Mouse (Mus musculus): ENCODE results near the gene Slc6a16. TPM values are rescaled to one million over a fixed set of nuclear protein-coding genes. Genes with fewer than 3 reads are reported as not detected.

The Slc6a16 gene
- polyA plus RNA-seq, 1 experiment from 2014 or later, result not detected

DNA sequence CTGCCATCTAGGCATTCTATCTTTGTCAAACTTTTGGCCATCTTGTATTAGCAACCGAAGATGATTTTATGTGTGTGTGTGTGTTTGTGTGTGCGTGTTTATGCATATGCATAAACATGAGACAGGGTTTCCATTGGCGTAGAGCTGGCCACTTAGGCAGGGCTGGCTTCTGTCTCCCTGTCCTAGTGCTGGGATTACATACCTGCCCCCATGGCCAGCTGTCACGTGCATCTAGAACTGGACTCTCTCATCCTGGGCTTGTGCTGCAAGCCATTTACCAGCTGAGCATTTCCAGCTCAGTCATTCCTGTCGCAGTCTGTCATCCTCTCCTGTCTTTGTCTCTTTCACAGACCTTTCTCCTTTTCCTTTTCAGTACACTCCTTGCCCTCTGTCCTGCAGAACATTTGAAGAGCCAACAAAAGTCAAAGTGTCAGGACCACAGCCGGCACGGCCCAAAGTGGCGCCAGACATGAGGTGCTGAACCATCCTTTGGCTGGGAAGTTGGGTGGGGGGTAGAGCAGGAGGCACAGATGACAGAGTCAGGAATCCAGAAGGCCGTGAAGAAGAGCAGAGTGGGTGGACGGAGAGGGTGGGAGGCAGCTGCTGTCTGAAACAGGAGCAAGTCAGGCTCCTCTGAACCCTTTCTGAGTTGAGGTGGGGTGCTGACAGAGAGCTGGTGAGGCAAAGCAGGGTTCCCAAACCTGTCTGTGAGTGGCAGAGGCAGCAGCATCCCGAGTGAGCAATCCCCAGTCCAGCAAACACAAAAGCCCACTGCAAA, 16.4 kb downstream of the Slc6a16 start:
- ChIA-PET POLR2A (no interaction called here), CTCF (no interaction called here)
- TF ChIP-seq CTCF (IDR thresholded peaks at IDR 0.05), result no peak
- ATAC-seq (no peak), DNase-seq (ENCODE audit: low read depth, low spot score) (no peak)
- peaks cover 21% of the 10 kb centered on the region for H3K27me3 ChIP-seq
- in situ Hi-C loops (cut with MboI; ENCODE audit: low pct_unique_long_range_greater_than_20kb), result no loop called here

- ATAC-seq, result no peak
- no peak for TF ChIP-seq CTCF (IDR thresholded peaks at IDR 0.05)
- peaks cover 28% of the 10 kb centered on the region for H3K27me3 ChIP-seq
- CTCF ChIA-PET, result no interaction called here
- POLR2A ChIA-PET, result no interaction called here
- no peak for DNase-seq (ENCODE audit: low read depth, low spot score)
- in situ Hi-C loops (cut with MboI; ENCODE audit: low pct_unique_long_range_greater_than_20kb), result no loop called here
These were observed 18.4 kb downstream of the Slc6a16 start for GRCm38 (mm10) chr7:45259281-45259680.

GRCm38 (mm10) chr7:45262266-45262665, 21.4 kb downstream of the Slc6a16 start:
- peaks cover 37% of the 10 kb centered on the region for H3K27me3 ChIP-seq
- ChIA-PET CTCF (interaction anchor here (2.4 kb wide), 1 partner anchor 15 kb away, joined by 10 read pairs; the partner anchor contains the start of gene Slc6a21), POLR2A (no interaction called here)
- ATAC-seq (no peak), DNase-seq (ENCODE audit: low read depth, low spot score) (no peak)
- TF ChIP-seq CTCF (IDR thresholded peaks at IDR 0.05), result no peak
- in situ Hi-C loops (cut with MboI; ENCODE audit: low pct_unique_long_range_greater_than_20kb), result no loop called here

- peaks cover 43% of the 10 kb centered on the region for H3K27me3 ChIP-seq
- ATAC-seq (no peak), DNase-seq (ENCODE audit: low read depth, low spot score) (no peak)
- in situ Hi-C loops (cut with MboI; ENCODE audit: low pct_unique_long_range_greater_than_20kb), result no loop called here
- ChIA-PET CTCF (interaction anchor here (2.4 kb wide), 1 partner anchor 14 kb away, joined by 10 read pairs; the partner anchor contains the start of gene Slc6a21), POLR2A (no interaction called here)
- no peak for TF ChIP-seq CTCF (IDR thresholded peaks at IDR 0.05)
These were observed 22.2 kb downstream of the Slc6a16 start for GRCm38 (mm10) chr7:45263006-45263607.

DNA sequence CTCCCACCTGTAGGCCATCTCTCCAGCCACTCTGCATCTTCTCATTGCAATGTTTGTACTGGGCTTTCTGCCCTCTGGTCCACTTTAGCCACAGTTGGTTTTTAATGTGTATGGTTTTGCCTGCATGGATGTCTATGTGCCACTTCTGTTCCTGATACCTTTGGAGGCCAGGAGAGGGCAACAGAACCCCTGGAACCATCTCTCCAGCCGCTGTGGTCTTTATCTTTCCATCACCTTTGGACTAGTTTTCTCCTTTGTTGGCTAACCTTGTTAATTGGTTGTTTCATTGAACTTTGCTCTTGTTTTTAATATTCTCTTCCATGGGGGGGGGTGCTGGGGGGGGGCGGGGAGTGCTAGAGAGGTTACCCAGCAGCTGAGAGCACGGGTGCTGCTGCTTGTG, 23.5 kb downstream of the Slc6a16 start:
- ChIA-PET CTCF (no interaction called here), POLR2A (interaction anchor here (0.6 kb wide), 1 partner anchor 131 kb away, joined by 3 read pairs; the partner anchor contains the start of gene Snrnp70)
- no peak for ATAC-seq
- DNase-seq (ENCODE audit: low read depth, low spot score), result no peak
- H3K27me3 ChIP-seq, result peaks cover 53% of the 10 kb centered on the region
- TF ChIP-seq CTCF (IDR thresholded peaks at IDR 0.05), result no peak
- in situ Hi-C loops (cut with MboI; ENCODE audit: low pct_unique_long_range_greater_than_20kb), result no loop called here

DNA sequence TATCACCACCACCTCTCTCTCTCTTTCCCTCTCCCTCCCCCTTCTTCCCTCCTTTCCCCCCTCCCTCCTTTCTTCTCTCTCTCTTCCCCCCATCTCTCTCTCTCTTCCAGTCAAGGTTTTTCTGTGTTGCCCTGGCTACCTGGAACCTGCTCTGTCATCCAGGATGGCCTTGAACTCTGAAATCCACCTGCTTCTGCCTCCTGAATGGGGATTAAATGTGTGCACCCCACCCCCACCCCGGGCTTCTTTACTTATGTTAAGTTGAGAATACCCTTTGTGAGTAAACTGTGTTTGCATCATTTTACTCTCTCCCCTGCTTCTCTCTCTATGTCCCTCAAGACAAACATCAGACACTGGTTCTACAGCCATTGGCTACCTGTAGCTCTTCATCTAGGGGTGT, 24.6 kb downstream of the Slc6a16 start:
- no peak for TF ChIP-seq CTCF (IDR thresholded peaks at IDR 0.05)
- ATAC-seq, result no peak
- in situ Hi-C loops (cut with MboI; ENCODE audit: low pct_unique_long_range_greater_than_20kb), result no loop called here
- CTCF ChIA-PET, result no interaction called here
- POLR2A ChIA-PET, result interaction anchor here (1.3 kb wide), 1 partner anchor 9 kb away, joined by 3 read pairs; no protein-coding TSS in a partner anchor
- H3K27me3 ChIP-seq, result peaks cover 47% of the 10 kb centered on the region
- no peak for DNase-seq (ENCODE audit: low read depth, low spot score)

GRCm38 (mm10) chr7:45272786-45273412, 32.0 kb downstream of the Slc6a16 start:
- H3K27me3 ChIP-seq, result peaks cover 35% of the 10 kb centered on the region
- no peak for DNase-seq (ENCODE audit: low read depth, low spot score)
- no peak for TF ChIP-seq CTCF (IDR thresholded peaks at IDR 0.05)
- in situ Hi-C loops (cut with MboI; ENCODE audit: low pct_unique_long_range_greater_than_20kb), result no loop called here
- ChIA-PET CTCF (no interaction called here), POLR2A (no interaction called here)
- no peak for ATAC-seq

DNA sequence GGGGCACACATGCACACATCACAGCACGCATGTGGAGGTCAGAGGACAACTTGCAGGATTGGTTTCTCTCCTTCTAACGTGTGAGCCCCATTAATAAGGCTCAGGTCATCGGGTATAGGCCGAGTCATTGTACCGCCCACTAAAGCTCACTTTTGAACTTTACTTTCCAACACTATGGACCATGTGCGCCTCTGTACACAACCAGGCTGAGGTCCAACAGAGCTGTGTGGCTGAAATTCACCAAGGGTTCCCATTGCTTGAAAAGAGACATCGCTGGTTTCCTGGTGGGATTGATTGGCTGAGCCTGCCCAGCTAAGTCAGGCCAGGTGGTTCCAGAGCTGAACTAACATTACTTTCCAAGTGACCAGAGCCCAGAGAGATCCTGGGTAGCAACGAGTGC, 32.8 kb downstream of the Slc6a16 start:
- ATAC-seq (no peak), DNase-seq (ENCODE audit: low read depth, low spot score) (no peak)
- in situ Hi-C loops (cut with MboI; ENCODE audit: low pct_unique_long_range_greater_than_20kb), result no loop called here
- no peak for TF ChIP-seq CTCF (IDR thresholded peaks at IDR 0.05)
- ChIA-PET CTCF (no interaction called here), POLR2A (no interaction called here)
- peaks cover 28% of the 10 kb centered on the region for H3K27me3 ChIP-seq

GRCm38 (mm10) chr7:45277136-45277760, 36.4 kb downstream of the Slc6a16 start, which contains the start of gene Slc6a21:
Slc6a21 (plus strand) TSS chr7:45277513.
- peaks cover 28% of the 10 kb centered on the region for H3K27me3 ChIP-seq
- ATAC-seq, result peak; percentile 70
- DNase-seq (ENCODE audit: low read depth, low spot score), result no peak
- CTCF ChIA-PET, result interaction anchor here (0.7 to 2.9 kb wide), 16 partner anchors 10 to 127 kb away, joined by 3 to 21 read pairs (median 4); partner anchors contain the start of genes Kcna7 and Ppfia3
- peak; percentile 100 for TF ChIP-seq CTCF (IDR thresholded peaks at IDR 0.05)
- in situ Hi-C loops (cut with MboI; ENCODE audit: low pct_unique_long_range_greater_than_20kb), result no loop called here
- POLR2A ChIA-PET, result interaction anchor here (0.5 kb wide), 1 partner anchor 137 kb away, joined by 3 read pairs; no protein-coding TSS in a partner anchor

- peaks cover 34% of the 10 kb centered on the region for H3K27me3 ChIP-seq
- ATAC-seq, result no peak
- DNase-seq (ENCODE audit: low read depth, low spot score), result no peak
- in situ Hi-C loops (cut with MboI; ENCODE audit: low pct_unique_long_range_greater_than_20kb), result no loop called here
- POLR2A ChIA-PET, result no interaction called here
- CTCF ChIA-PET, result no interaction called here
- no peak for TF ChIP-seq CTCF (IDR thresholded peaks at IDR 0.05)
These were observed 45.6 kb downstream of the Slc6a16 start for GRCm38 (mm10) chr7:45286486-45286885.
